Mouse (Mus musculus) gastrocnemius, adult 2 months (tissue): Measurements from ENCODE around the gene Zfp263. TPM values are rescaled to one million over a fixed set of nuclear protein-coding genes. Genes with fewer than 3 reads are reported as not detected.

Experiments used
- DNase-seq: peaks from one replicate; pipeline ENCODE4 v3.0.0; 2022
- H3K27ac ChIP-seq: fragments of 200-600 bp; 2 replicates; pipeline ENCODE4 v1.8.1; 2022; ENCODE audit warnings: mild to moderate bottlenecking
- H3K4me3 ChIP-seq: fragments of 200-600 bp; 2 replicates; pipeline ENCODE4 v1.8.1; 2022; ENCODE audit warnings: mild to moderate bottlenecking, moderate library complexity
- CTCF ChIP-seq: fragments of 200-600 bp; IDR thresholded peaks from 2 replicates; pipeline ENCODE4 v1.8.1; 2022; ENCODE audit warnings: antibody characterized with exemption, mild to moderate bottlenecking, moderate library complexity
- intact Hi-C: fragments of 180-260 bp; cut with DNase I; formaldehyde crosslinking; loops from one replicate; pipeline ENCODE4 v1.15.1; 2025
- long read RNA-seq, 2 experiments: library from polyadenylated mRNA; stranded (forward); transcript quantifications; one replicate each; pipeline ENCODE4 v2.0.0; 2021
- total RNA-seq, 2 experiments: library from RNA; stranded (reverse); gene quantifications; 2 replicates each; pipeline ENCODE4 v1.2.3; 2021

Zfp263 gene
- 1 to 10 TPM; 7.2 to 7.3 TPM for total RNA-seq
- long read RNA-seq, experiment 1, transcript Zfp263-201 (6 exons, 3,241 nt): major isoform, 6 of 6 reads
- long read RNA-seq, experiment 1, partial matches to known transcripts: 0 of 6 reads
- long read RNA-seq, experiment 1, other reads (novel, unspliced or antisense): 0 of 6 reads
- long read RNA-seq, experiment 2, partial matches to known transcripts: 0 of 2 reads
- long read RNA-seq, experiment 2, other reads (novel, unspliced or antisense): 0 of 2 reads

GRCm38 (mm10) chr16:3743503-3744185 lies at the start of gene Zfp263:
Gene Zfp263 (plus strand): TSS chr16:3744093.
- peak; percentile 93 for DNase-seq
- Histone ChIP-seq H3K4me3 (peak within 1 kb of the TSS; percentile 84), H3K27ac (peak within 1 kb of the TSS; percentile 99)
- intact Hi-C loops: loop anchor here (10.0 kb wide), 4 partner anchors 101 to 1511 kb away; partner anchors contain the start of genes Eef2kmt, Gm20695, Slx4 and Zfp174
- TF ChIP-seq CTCF: no peak

- DNase-seq: no peak
- no peak overlapping the region for H3K4me3 ChIP-seq
- intact Hi-C loops: no loop called here
- TF ChIP-seq CTCF: no peak
- H3K27ac ChIP-seq: no peak overlapping the region
These were observed 44.6 kb upstream of the Zfp263 start for GRCm38 (mm10) chr16:3699281-3699680.

DNA sequence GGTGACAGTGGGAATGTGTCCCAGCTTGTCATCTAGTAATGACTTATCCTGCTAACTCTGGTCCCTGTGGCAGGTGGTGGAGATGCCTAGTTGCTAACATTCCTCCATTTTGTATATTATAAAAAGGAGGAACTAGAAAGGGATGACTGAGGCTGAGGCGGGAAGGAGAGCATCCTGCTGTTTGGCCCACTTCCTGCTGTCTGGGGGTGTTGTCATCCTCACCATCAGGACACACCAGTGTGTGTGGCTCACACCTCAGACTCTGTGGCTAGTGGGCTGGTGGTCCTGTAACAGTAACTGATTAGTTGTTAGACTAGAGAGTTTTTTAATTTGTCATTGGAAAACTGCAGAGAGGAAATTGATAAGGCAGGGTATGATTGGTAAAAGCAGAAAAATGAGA lies 43.0 kb upstream of the Zfp263 start:
- Histone ChIP-seq H3K27ac (no peak overlapping the region), H3K4me3 (no peak overlapping the region)
- no peak for TF ChIP-seq CTCF
- no peak for DNase-seq
- intact Hi-C loops: no loop called here

DNA sequence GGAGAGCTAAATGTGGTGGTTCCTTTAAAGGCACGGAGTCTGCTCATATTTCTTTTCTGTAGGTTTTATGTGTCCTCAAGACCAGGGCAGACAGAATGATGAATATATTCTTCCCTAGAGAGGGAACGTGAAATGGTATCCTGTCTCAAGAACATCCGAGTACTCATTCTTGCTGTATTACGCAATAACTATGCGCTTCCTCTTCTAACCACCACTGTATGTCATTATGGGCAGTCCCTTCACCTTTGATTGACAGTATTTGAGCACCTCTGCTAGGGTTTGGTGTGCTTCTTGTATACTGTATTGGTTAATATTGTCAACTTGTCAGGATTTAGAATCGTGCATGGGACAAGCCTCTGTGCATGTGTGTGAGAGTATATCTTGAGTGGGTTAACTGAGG lies 37.2 kb upstream of the Zfp263 start:
- TF ChIP-seq CTCF: no peak
- DNase-seq: no peak
- Histone ChIP-seq H3K4me3 (no peak overlapping the region), H3K27ac (no peak overlapping the region)
- intact Hi-C loops: no loop called here

GRCm38 (mm10) chr16:3714731-3715130 lies 29.2 kb upstream of the Zfp263 start:
- H3K4me3 ChIP-seq: no peak overlapping the region
- no peak for TF ChIP-seq CTCF
- intact Hi-C loops: no loop called here
- no peak overlapping the region for H3K27ac ChIP-seq
- DNase-seq: no peak

DNA sequence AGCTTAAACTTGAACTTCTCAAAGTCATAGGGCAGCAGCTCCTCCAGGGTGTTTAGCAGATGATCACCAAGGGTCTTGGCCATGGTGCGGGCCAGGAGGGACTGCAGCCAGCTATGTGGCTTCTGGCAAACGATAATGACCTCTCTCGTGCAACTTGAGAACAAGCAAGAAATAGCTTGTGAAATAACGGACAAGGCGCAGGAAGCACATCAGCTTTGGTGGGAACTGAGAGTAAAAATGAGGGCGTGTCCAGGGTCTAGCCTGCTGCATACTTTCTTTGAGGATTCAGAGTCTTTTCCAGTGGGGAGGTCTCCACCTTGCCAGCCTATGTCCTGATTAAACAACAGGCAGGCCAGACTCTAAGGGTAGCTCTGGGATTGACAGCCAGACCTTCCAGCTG lies 25.9 kb upstream of the Zfp263 start, which contains the start of gene Mefv:
Gene Mefv, minus strand, starts transcription at position 118 of the 400 bp plus-strand sequence.
- Histone ChIP-seq H3K27ac (no peak within 1 kb of the TSS), H3K4me3 (no peak within 1 kb of the TSS)
- intact Hi-C loops: no loop called here
- DNase-seq: no peak
- no peak for TF ChIP-seq CTCF

DNA sequence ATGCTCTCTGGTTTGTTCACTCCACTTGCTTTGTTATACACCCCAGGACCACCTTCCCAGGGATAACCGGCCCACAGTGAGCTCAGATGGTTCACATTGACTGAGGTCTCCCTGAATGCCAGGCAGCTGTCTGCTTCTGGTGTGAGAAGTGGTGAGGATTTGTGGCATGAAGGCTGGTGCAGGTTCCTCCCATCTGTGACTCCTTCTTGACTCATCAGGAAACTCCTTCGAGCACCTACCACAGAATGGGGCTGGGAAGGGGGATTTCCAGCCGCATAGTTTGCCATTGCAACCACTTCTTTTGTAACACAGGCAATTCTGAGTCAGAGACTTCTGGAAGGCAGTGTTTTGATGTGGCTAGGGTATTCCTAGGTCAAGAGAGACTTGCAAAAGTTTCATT lies 20.7 kb upstream of the Zfp263 start:
- Histone ChIP-seq H3K27ac (no peak overlapping the region), H3K4me3 (no peak overlapping the region)
- no peak for DNase-seq
- intact Hi-C loops: no loop called here
- TF ChIP-seq CTCF: no peak

DNA sequence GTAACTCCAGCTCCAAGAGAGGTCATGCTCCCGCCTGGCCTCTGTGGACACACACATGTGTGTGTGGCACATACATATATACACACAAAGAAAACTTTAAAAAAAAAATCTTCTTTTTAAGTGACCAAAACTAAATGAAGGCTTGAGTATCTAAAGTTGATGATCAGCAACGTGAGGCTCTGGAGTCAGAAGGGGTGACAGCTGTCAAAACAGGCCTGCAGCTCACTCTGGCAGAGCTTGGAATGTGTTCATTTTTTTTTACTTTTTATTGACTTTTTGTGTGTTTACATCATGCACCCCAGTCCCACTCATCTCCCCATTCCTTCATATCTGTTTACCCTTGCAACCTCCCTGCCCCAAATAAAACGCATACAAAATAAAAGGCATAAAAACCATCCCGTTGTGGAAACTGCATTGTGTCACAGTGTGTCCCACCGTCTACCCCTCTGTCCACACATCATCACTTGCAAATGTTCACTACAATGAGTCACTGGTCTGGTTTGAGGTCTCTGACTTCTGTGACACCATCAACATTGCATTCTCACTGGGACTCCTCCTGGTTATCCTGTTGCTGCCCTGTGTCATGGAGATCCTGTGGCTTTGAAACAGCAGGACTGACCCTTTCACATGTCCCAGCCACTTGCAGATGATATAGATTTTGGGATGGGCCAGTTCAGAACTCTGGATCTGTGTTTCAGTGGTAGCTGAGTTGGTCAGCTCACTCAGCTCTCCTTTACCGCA lies 15.7 kb upstream of the Zfp263 start:
- DNase-seq: no peak
- no peak for TF ChIP-seq CTCF
- Histone ChIP-seq H3K4me3 (no peak overlapping the region), H3K27ac (no peak overlapping the region)
- intact Hi-C loops: no loop called here

- no peak overlapping the region for H3K27ac ChIP-seq
- H3K4me3 ChIP-seq: no peak overlapping the region
- DNase-seq: no peak
- TF ChIP-seq CTCF: no peak
- intact Hi-C loops: no loop called here
These were observed 11.3 kb upstream of the Zfp263 start for GRCm38 (mm10) chr16:3732612-3733011.

- no peak for DNase-seq
- H3K4me3 ChIP-seq: no peak overlapping the region
- H3K27ac ChIP-seq: no peak overlapping the region
- TF ChIP-seq CTCF: no peak
- intact Hi-C loops: no loop called here
These were observed 10.6 kb upstream of the Zfp263 start for GRCm38 (mm10) chr16:3733198-3733732.

DNA sequence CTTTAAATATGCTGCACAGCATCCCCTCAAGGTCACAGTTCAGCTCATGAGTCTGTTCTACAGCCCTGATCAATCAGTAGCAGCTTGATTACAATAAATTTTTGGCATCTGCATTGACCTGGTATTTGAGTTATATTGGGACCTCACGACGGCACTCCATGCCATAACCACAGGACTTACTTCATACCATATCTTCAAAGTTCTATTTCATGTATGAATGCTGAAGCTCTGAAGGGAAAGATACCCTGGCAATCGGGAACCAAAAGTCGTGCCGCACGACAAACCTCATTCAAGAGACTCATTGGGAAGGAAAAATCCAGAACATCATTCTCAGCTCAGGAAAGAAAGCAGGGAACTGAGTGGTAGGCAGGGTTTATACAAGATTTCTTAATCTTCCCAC lies 1.4 kb upstream of the Zfp263 start:
- no peak for DNase-seq
- intact Hi-C loops: loop anchor here (10.0 kb wide), 4 partner anchors 102 to 1512 kb away; partner anchors contain the start of genes Eef2kmt, Gm20695, Slx4 and Zfp174
- H3K4me3 ChIP-seq: no peak overlapping the region
- TF ChIP-seq CTCF: no peak
- H3K27ac ChIP-seq: no peak overlapping the region

DNA sequence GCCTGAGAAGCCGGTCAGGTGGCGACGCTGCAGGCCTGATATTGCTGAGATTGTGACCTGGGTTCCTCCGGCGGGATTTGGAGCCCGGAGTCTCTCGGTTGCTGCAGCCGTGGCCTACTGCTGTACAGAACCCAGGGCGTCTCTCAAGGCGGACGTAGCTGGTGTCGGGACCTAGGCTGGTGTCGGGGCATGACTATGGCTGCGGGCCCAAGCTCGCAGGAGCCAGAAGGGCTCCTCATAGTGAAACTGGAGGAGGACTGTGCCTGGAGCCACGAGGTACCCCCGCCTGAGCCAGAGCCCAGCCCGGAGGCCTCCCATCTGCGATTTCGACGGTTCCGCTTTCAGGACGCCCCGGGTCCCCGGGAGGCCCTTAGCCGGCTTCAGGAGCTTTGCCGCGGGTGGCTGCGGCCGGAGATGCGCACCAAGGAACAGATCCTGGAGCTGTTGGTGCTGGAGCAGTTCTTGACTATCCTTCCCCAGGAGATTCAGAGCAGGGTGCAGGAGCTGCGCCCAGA lies 350 bp downstream of the Zfp263 start:
- H3K4me3 ChIP-seq: peak overlapping the region; percentile 84
- peak; percentile 57 for DNase-seq
- intact Hi-C loops: loop anchor here (10.0 kb wide), 4 partner anchors 101 to 1511 kb away; partner anchors contain the start of genes Eef2kmt, Gm20695, Slx4 and Zfp174
- peak overlapping the region; percentile 99 for H3K27ac ChIP-seq
- TF ChIP-seq CTCF: no peak
